Mouse (Mus musculus): ENCODE measurements around the gene Atp1a3. TPM values are rescaled to one million over a fixed set of nuclear protein-coding genes. Genes with fewer than 3 reads are reported as not detected.

Atp1a3 gene
- total and polyA plus RNA-seq, 3 experiments: 0.39 to 1.7 (median 1.2) TPM

- Histone ChIP-seq H3K4me1 (ENCODE audit: control insufficient read depth, insufficient read depth, low read length) (no peaks in the 10 kb centered on the region), H3K27ac (no peak overlapping the region), H3K9ac (ENCODE audit: low read depth, low read length) (no peak overlapping the region), H3K36me3 (ENCODE audit: control insufficient read depth, insufficient read depth, low read length) (no peaks in the 10 kb centered on the region), H3K27me3 (ENCODE audit: control insufficient read depth, insufficient read depth, low read length) (no peaks in the 10 kb centered on the region), H3K4me3 (no peak overlapping the region), H3K79me2 (replicated peaks; ENCODE audit: control insufficient read depth, insufficient read depth, low read length) (no peaks in the 10 kb centered on the region)
- 75% methylated on average over 5 of the region's 5 CpGs for WGBS
- TF ChIP-seq EP300 (IDR thresholded peaks at IDR 0.05; ENCODE audit: insufficient read depth, low read depth, low read length) (no peak), CTCF (IDR thresholded peaks at IDR 0.05) (no peak), POLR2A (IDR thresholded peaks at IDR 0.05; ENCODE audit: insufficient read depth, low read depth, low read length) (no peak)
- intact Hi-C loops (cut with DNase I): no loop called here
- no peak for DNase-seq
Observed at GRCm38 (mm10) chr7:24983396-24983795, 22.4 kb downstream of the Atp1a3 start.

- TF ChIP-seq EP300 (IDR thresholded peaks at IDR 0.05; ENCODE audit: insufficient read depth, low read depth, low read length) (no peak), CTCF (IDR thresholded peaks at IDR 0.05) (no peak), POLR2A (IDR thresholded peaks at IDR 0.05; ENCODE audit: insufficient read depth, low read depth, low read length) (no peak)
- no peaks in the 10 kb centered on the region for H3K79me2 ChIP-seq (replicated peaks; ENCODE audit: control insufficient read depth, insufficient read depth, low read length)
- 70% methylated on average over 7 of the region's 7 CpGs for WGBS
- no peak overlapping the region for H3K9ac ChIP-seq (ENCODE audit: low read depth, low read length)
- no peak overlapping the region for H3K27ac ChIP-seq
- DNase-seq: no peak
- no peaks in the 10 kb centered on the region for H3K27me3 ChIP-seq (ENCODE audit: control insufficient read depth, insufficient read depth, low read length)
- no peaks in the 10 kb centered on the region for H3K4me1 ChIP-seq (ENCODE audit: control insufficient read depth, insufficient read depth, low read length)
- H3K4me3 ChIP-seq: no peak overlapping the region
- intact Hi-C loops (cut with DNase I): no loop called here
- H3K36me3 ChIP-seq (ENCODE audit: control insufficient read depth, insufficient read depth, low read length): no peaks in the 10 kb centered on the region
Observed at GRCm38 (mm10) chr7:24980439-24980838, 25.3 kb downstream of the Atp1a3 start.

GRCm38 (mm10) chr7:24978781-24979180, 27.0 kb downstream of the Atp1a3 start:
- 73% methylated on average over 7 of the region's 7 CpGs for WGBS
- Histone ChIP-seq H3K9ac (ENCODE audit: low read depth, low read length) (no peak overlapping the region), H3K4me1 (ENCODE audit: control insufficient read depth, insufficient read depth, low read length) (no peaks in the 10 kb centered on the region), H3K27me3 (ENCODE audit: control insufficient read depth, insufficient read depth, low read length) (no peaks in the 10 kb centered on the region), H3K27ac (no peak overlapping the region), H3K79me2 (replicated peaks; ENCODE audit: control insufficient read depth, insufficient read depth, low read length) (no peaks in the 10 kb centered on the region), H3K36me3 (ENCODE audit: control insufficient read depth, insufficient read depth, low read length) (no peaks in the 10 kb centered on the region), H3K4me3 (no peak overlapping the region)
- TF ChIP-seq CTCF (IDR thresholded peaks at IDR 0.05) (no peak), POLR2A (IDR thresholded peaks at IDR 0.05; ENCODE audit: insufficient read depth, low read depth, low read length) (no peak), EP300 (IDR thresholded peaks at IDR 0.05; ENCODE audit: insufficient read depth, low read depth, low read length) (no peak)
- intact Hi-C loops (cut with DNase I): loop anchor here (10.0 kb wide), 1 partner anchor 444 kb away; the partner anchor contains the start of gene Irgq
- DNase-seq: no peak

GRCm38 (mm10) chr7:24974893-24975595, 30.7 kb downstream of the Atp1a3 start:
- 24% methylated on average over 9 of the region's 9 CpGs for WGBS
- Histone ChIP-seq H3K27me3 (ENCODE audit: control insufficient read depth, insufficient read depth, low read length) (no peaks in the 10 kb centered on the region), H3K79me2 (replicated peaks; ENCODE audit: control insufficient read depth, insufficient read depth, low read length) (no peaks in the 10 kb centered on the region), H3K36me3 (ENCODE audit: control insufficient read depth, insufficient read depth, low read length) (peaks cover 3% of the 10 kb centered on the region), H3K9ac (ENCODE audit: low read depth, low read length) (no peak overlapping the region), H3K27ac (no peak overlapping the region), H3K4me3 (no peak overlapping the region), H3K4me1 (ENCODE audit: control insufficient read depth, insufficient read depth, low read length) (peaks cover 1% of the 10 kb centered on the region; the same call in 1 of the 2 replicates)
- no peak for DNase-seq
- intact Hi-C loops (cut with DNase I): loop anchor here (2.0 to 10.0 kb wide), 4 partner anchors 104 to 440 kb away; partner anchors contain the start of genes Gsk3a and Irgq
- TF ChIP-seq EP300 (IDR thresholded peaks at IDR 0.05; ENCODE audit: insufficient read depth, low read depth, low read length) (no peak), POLR2A (IDR thresholded peaks at IDR 0.05; ENCODE audit: insufficient read depth, low read depth, low read length) (no peak), CTCF (IDR thresholded peaks at IDR 0.05) (peak; percentile 95)

GRCm38 (mm10) chr7:24973902-24974301, 31.9 kb downstream of the Atp1a3 start:
- no peaks in the 10 kb centered on the region for H3K27me3 ChIP-seq (ENCODE audit: control insufficient read depth, insufficient read depth, low read length)
- WGBS: 52% methylated on average over 5 of the region's 5 CpGs
- H3K79me2 ChIP-seq (replicated peaks; ENCODE audit: control insufficient read depth, insufficient read depth, low read length): no peaks in the 10 kb centered on the region
- no peak overlapping the region for H3K27ac ChIP-seq
- no peak for DNase-seq
- H3K4me1 ChIP-seq (ENCODE audit: control insufficient read depth, insufficient read depth, low read length): peaks cover 1% of the 10 kb centered on the region; the same call in 1 of the 2 replicates
- H3K9ac ChIP-seq (ENCODE audit: low read depth, low read length): no peak overlapping the region
- TF ChIP-seq EP300 (IDR thresholded peaks at IDR 0.05; ENCODE audit: insufficient read depth, low read depth, low read length) (no peak), CTCF (IDR thresholded peaks at IDR 0.05) (no peak), POLR2A (IDR thresholded peaks at IDR 0.05; ENCODE audit: insufficient read depth, low read depth, low read length) (no peak)
- peaks cover 3% of the 10 kb centered on the region for H3K36me3 ChIP-seq (ENCODE audit: control insufficient read depth, insufficient read depth, low read length)
- intact Hi-C loops (cut with DNase I): loop anchor here (2.0 to 10.0 kb wide), 4 partner anchors 105 to 439 kb away; partner anchors contain the start of genes Gsk3a and Irgq
- no peak overlapping the region for H3K4me3 ChIP-seq

- Histone ChIP-seq H3K4me1 (ENCODE audit: control insufficient read depth, insufficient read depth, low read length) (peaks cover 1% of the 10 kb centered on the region; the same call in 1 of the 2 replicates), H3K27me3 (ENCODE audit: control insufficient read depth, insufficient read depth, low read length) (no peaks in the 10 kb centered on the region), H3K4me3 (no peak overlapping the region), H3K36me3 (ENCODE audit: control insufficient read depth, insufficient read depth, low read length) (peaks cover 3% of the 10 kb centered on the region), H3K27ac (no peak overlapping the region), H3K79me2 (replicated peaks; ENCODE audit: control insufficient read depth, insufficient read depth, low read length) (no peaks in the 10 kb centered on the region), H3K9ac (ENCODE audit: low read depth, low read length) (no peak overlapping the region)
- intact Hi-C loops (cut with DNase I): loop anchor here (5.0 to 10.0 kb wide), 3 partner anchors 156 to 438 kb away; partner anchors contain the start of genes Gsk3a and Irgq
- 77% methylated on average over 4 of the region's 4 CpGs for WGBS
- TF ChIP-seq POLR2A (IDR thresholded peaks at IDR 0.05; ENCODE audit: insufficient read depth, low read depth, low read length) (no peak), CTCF (IDR thresholded peaks at IDR 0.05) (no peak), EP300 (IDR thresholded peaks at IDR 0.05; ENCODE audit: insufficient read depth, low read depth, low read length) (no peak)
- DNase-seq: no peak
Observed at GRCm38 (mm10) chr7:24973208-24973607, 32.5 kb downstream of the Atp1a3 start.

All from heart, adult 2 months (tissue).